Mouse (Mus musculus) C2C12 (cell line): Measurements from ENCODE around the gene Synj2.

Experiments
- CEBPB ChIP-seq: IDR thresholded peaks from one replicate; pipeline ENCODE4 v1.6.1; 2011; ENCODE audit warnings: low read depth, mild to moderate bottlenecking, control low read depth, moderate library complexity
- CTCF ChIP-seq: IDR thresholded peaks from one replicate; pipeline ENCODE4 v1.5.1; 2011; ENCODE audit not compliant: control insufficient read depth, insufficient read depth, insufficient read length
- FOSL1 ChIP-seq: IDR thresholded peaks from one replicate; pipeline ENCODE4 v1.8.0; 2011; ENCODE audit warnings: mild to moderate bottlenecking, low read length; ENCODE audit not compliant: poor library complexity, insufficient read depth, severe bottlenecking
- MAX ChIP-seq: IDR thresholded peaks from one replicate; pipeline ENCODE4 v1.6.1; 2011; ENCODE audit warnings: mild to moderate bottlenecking, control low read depth
- MYOD1 ChIP-seq: IDR thresholded peaks from one replicate; pipeline ENCODE4 v1.6.1; 2011; ENCODE audit warnings: low read depth; ENCODE audit not compliant: control insufficient read depth, insufficient read length
- MYOG ChIP-seq: IDR thresholded peaks from one replicate; pipeline ENCODE4 v1.6.1; 2011; ENCODE audit not compliant: control insufficient read depth, insufficient read length; ENCODE audit errors: extremely low read depth
- USF1 ChIP-seq: IDR thresholded peaks from one replicate; pipeline ENCODE4 v1.6.1; 2011; ENCODE audit warnings: low read depth, mild to moderate bottlenecking, control low read depth, moderate library complexity

- TF ChIP-seq MYOD1 = no peak
- no peak for TF ChIP-seq CTCF
- no peak for TF ChIP-seq CEBPB
- TF ChIP-seq MAX = no peak
- no peak for TF ChIP-seq USF1
- TF ChIP-seq MYOG = no peak
- no peak for TF ChIP-seq FOSL1
Measured at GRCm38 (mm10) chr17:6066021-6066420, 124.9 kb downstream of the Synj2 start.
